Mouse (Mus musculus) midbrain, embryonic 15.5 days (tissue): ENCODE results near the gene Ehmt1. TPM values are rescaled to one million over a fixed set of nuclear protein-coding genes. Genes with fewer than 3 reads are reported as not detected.

Experiments
- ATAC-seq: fragments of 200-750 bp; cut with Nextera tagmentation; replicated peaks from 2 replicates; pipeline ENCODE4 v1.8.0; 2017; ENCODE audit warnings: moderate TSS enrichment
- H3K27ac ChIP-seq: fragments of 300-500 bp; sonication (generic); 2 replicates; pipeline ENCODE4 v1.5.1; 2015; ENCODE audit warnings: mild to moderate bottlenecking, inconsistent platforms
- H3K27me3 ChIP-seq: fragments of 300-500 bp; sonication (generic); replicated peaks from 2 replicates; pipeline ENCODE4 v1.6.1; 2015; ENCODE audit warnings: inconsistent platforms
- H3K36me3 ChIP-seq: fragments of 300-500 bp; sonication (generic); replicated peaks from 2 replicates; pipeline ENCODE4 v1.6.1; 2015; ENCODE audit warnings: inconsistent platforms
- H3K4me1 ChIP-seq: fragments of 300-500 bp; sonication (generic); 2 replicates; pipeline ENCODE4 v1.6.1; 2015; ENCODE audit warnings: inconsistent platforms
- H3K4me2 ChIP-seq: fragments of 300-500 bp; sonication (generic); 2 replicates; pipeline ENCODE4 v1.6.1; 2015; ENCODE audit warnings: inconsistent platforms, mild to moderate bottlenecking, moderate library complexity
- H3K4me3 ChIP-seq: fragments of 300-500 bp; sonication (generic); 2 replicates; pipeline ENCODE4 v1.5.1; 2015; ENCODE audit warnings: mild to moderate bottlenecking, inconsistent platforms
- H3K9ac ChIP-seq: fragments of 300-500 bp; sonication (generic); 2 replicates; pipeline ENCODE4 v1.6.1; 2015; ENCODE audit warnings: mild to moderate bottlenecking, inconsistent platforms
- H3K9me3 ChIP-seq: fragments of 300-500 bp; sonication (generic); 2 replicates; pipeline ENCODE4 v1.6.1; 2016; ENCODE audit warnings: inconsistent platforms
- WGBS: fragments of 180-500 bp; shearing (Covaris S2); methylation state at CpG from one replicate; pipeline ENCODE4 v1.1.7; 2015; ENCODE audit warnings: mixed read lengths; 5-methylcytosine and 5-hydroxymethylcytosine counted together
- polyA plus RNA-seq: library from polyadenylated mRNA; unstranded; fragments of >200 nt; fragmentation: Nextera tagmentation; extraction: Ambion mirVana; gene quantifications from 2 replicates; pipeline ENCODE4 v1.2.1, GENCODE M21; 2015

Ehmt1 gene
- polyA plus RNA-seq, 1 experiment from 2014 or later, result 117 TPM

DNA sequence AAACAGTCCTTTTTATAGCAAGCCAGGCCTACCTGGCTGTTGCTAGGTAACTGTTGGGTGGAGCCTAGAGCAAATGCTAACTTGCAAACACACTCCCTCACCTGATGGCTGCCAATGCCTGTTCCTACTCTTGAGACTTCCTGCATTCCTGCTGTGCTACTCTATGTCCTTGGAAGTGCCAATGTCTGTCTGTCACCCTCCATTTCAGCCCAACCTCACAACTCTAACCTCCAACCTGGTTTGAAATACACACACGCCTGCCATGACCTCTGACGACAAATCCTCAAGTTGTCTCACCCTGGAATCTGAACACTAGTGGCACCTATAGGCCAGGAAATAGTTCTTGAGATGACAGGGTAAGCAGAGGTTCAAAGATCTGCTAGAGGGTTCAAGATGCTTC is 9.7 kb upstream of the Ehmt1 start:
- Histone ChIP-seq H3K36me3 (no peaks in the 10 kb centered on the region), H3K27me3 (no peaks in the 10 kb centered on the region), H3K9me3 (no peaks in the 10 kb centered on the region), H3K4me1 (peaks cover 11% of the 10 kb centered on the region), H3K4me2 (no peak overlapping the region), H3K9ac (no peak overlapping the region), H3K4me3 (no peak overlapping the region), H3K27ac (no peak overlapping the region)
- 70% methylated on average over 2 of the region's 2 CpGs for WGBS
- ATAC-seq, result no peak

DNA sequence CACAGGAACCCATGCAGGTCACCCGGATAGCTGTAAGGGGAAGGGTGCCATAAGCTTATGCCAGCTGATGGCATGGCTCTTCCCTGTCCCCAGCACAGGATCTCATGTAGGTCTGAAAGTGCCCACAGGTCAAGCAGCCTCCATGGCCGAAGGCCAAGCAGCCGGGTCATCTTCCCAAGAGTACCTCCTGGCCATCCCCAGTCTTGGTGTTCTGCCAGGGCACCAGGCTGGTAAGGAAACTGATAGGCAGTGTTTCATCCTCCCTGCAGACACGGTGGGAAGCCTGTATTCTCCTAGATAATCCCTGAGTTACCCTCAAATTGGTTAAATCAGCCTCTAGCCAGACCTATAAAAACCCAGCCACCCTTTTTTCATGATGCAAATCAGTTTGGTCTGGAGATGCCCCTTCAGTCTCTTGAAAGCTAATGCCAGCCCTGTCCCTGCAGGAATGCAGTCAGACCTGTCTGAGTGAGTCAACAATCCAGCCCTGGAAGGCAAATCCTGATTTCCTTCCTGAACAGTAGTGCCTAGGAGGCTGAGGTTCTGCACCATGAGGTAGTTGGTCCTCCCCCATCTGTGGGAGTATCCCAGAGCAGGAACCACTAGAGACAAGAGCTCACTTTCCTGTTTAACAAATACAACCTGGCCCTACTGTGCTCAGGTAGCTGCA is 8.5 kb upstream of the Ehmt1 start:
- ATAC-seq, result no peak
- Histone ChIP-seq H3K4me2 (no peak overlapping the region), H3K4me3 (no peak overlapping the region), H3K9ac (no peak overlapping the region), H3K27me3 (no peaks in the 10 kb centered on the region), H3K4me1 (no peaks in the 10 kb centered on the region), H3K36me3 (no peaks in the 10 kb centered on the region), H3K27ac (no peak overlapping the region), H3K9me3 (no peaks in the 10 kb centered on the region)
- 72% methylated on average over 4 of the region's 4 CpGs for WGBS

DNA sequence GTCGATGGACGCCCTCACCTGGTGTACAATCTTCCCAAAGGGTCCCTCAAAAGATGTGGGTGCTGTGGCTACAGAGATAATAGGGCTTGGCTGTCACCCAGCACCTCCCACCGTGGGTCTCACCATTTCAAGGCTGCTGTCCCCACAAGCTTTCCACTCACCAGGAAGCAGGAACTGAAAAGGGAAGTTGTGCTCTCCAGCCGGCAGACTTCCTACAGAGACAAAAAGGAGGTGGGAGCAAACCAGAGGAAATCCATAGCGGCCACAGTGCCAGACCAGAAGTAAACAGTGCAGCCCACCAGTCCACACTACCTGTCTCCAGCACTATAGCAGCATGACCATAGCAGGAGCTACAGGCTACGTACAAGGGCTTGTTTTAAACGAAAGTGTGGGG is 7.5 kb upstream of the Ehmt1 start:
- no peak overlapping the region for H3K9ac ChIP-seq
- no peak overlapping the region for H3K4me2 ChIP-seq
- H3K4me3 ChIP-seq, result no peak overlapping the region
- H3K27me3 ChIP-seq, result no peaks in the 10 kb centered on the region
- H3K4me1 ChIP-seq, result no peaks in the 10 kb centered on the region
- H3K36me3 ChIP-seq, result no peaks in the 10 kb centered on the region
- WGBS, result 80% methylated on average over 7 of the region's 7 CpGs
- no peaks in the 10 kb centered on the region for H3K9me3 ChIP-seq
- H3K27ac ChIP-seq, result no peak overlapping the region
- no peak for ATAC-seq

DNA sequence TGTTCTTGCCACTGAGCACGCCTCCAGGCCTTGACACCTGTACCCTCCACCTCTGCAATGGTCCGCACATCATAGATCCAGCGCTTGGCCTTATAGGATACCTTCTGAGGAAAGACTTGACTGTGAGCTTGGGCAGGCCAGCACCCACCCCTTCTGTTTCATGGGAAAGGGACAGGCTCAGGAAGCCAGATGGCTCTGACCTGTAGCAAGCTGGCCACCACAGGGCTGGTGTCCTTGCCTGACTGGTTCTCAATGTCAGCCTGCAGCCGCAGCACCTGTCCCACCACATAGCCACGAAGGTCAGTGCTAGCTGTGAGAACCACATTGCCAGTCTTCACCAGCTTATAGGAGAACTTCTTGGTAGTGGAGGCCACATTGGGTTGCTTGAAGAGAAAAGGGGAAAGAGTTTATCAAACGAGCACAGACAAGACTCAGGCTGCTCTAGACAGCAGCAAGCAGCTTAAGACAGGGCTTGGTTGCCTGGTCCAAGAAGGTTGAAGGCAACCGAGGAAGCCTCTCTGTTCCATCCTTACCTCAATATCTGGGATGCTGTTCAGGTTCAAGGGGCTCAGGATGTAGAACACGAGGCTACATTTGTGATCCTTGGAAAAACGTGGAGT is 7.0 kb upstream of the Ehmt1 start:
- no peak overlapping the region for H3K4me2 ChIP-seq
- H3K9me3 ChIP-seq, result no peaks in the 10 kb centered on the region
- H3K9ac ChIP-seq, result no peak overlapping the region
- no peak overlapping the region for H3K27ac ChIP-seq
- no peak for ATAC-seq
- H3K27me3 ChIP-seq, result no peaks in the 10 kb centered on the region
- WGBS, result 92% methylated on average over 9 of the region's 9 CpGs
- H3K36me3 ChIP-seq, result no peaks in the 10 kb centered on the region
- no peak overlapping the region for H3K4me3 ChIP-seq
- no peaks in the 10 kb centered on the region for H3K4me1 ChIP-seq

DNA sequence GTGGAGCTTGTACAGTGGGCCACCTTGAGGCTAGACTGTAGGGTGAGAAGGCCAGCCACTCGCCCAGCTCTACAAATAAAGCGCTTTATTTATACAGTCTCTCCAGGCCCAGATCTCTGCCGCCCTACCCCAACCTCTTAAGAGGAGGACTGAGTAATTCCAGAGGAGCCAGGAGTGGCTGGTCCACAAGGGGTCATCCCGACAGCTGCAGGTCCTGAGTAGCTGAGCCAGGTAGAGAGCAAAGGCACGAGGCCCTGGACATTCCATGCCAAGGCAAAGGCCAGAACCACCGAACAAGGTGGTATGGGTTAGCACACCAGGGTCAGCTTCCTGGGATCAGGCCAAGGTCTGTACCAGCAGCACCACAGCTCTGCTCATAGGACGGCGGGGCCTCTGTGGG is 5.9 kb upstream of the Ehmt1 start:
- Histone ChIP-seq H3K4me1 (no peaks in the 10 kb centered on the region), H3K4me3 (no peak overlapping the region), H3K4me2 (no peak overlapping the region), H3K9me3 (no peaks in the 10 kb centered on the region), H3K9ac (no peak overlapping the region), H3K27me3 (no peaks in the 10 kb centered on the region), H3K36me3 (no peaks in the 10 kb centered on the region), H3K27ac (no peak overlapping the region)
- WGBS, result 88% methylated on average over 8 of the region's 8 CpGs
- ATAC-seq, result no peak

DNA sequence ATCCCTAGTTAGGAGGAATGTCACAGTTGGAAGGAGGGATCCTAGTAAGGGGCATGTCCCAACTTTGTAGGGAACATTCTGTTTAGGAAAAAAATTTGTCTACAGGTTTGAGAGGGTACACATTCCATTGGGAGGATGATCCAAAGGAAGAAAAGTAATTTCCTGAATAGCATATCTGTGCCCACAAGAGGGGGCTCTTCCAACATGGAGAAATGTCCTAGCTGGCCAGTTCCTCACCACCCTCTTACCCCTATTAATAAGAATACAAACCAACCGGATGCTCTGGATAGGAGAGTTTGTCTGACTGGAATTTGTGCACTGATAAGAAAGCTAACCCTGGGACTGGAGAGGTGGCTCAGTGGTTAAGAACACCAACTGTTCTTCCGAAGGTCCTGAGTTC is 4.1 kb upstream of the Ehmt1 start:
- H3K9ac ChIP-seq, result no peak overlapping the region
- H3K4me2 ChIP-seq, result no peak overlapping the region
- peaks cover 3% of the 10 kb centered on the region; the same call in 1 of the 2 replicates for H3K4me1 ChIP-seq
- H3K27me3 ChIP-seq, result no peaks in the 10 kb centered on the region
- no peaks in the 10 kb centered on the region for H3K9me3 ChIP-seq
- 53% methylated on average over 2 of the region's 2 CpGs for WGBS
- H3K4me3 ChIP-seq, result no peak overlapping the region
- ATAC-seq, result no peak
- no peaks in the 10 kb centered on the region for H3K36me3 ChIP-seq
- H3K27ac ChIP-seq, result no peak overlapping the region

DNA sequence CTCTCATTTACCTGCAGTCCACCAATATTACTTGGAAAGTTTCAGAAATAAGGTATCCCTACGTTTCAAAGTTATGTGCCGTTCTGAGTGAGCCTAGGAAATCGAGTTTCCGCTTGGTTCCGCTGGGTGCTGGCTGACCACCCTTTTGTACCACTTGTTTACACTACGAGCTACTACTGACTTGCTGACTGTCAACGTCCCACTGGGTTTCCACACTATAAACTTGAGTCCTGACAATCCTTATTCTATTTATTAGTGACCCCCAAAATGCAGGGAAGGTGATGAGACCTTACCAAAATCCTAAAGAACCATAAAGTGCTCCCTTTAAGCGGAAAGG is 393 bp upstream of the Ehmt1 start:
- H3K9me3 ChIP-seq, result no peaks in the 10 kb centered on the region
- peak overlapping the region; percentile 98 for H3K4me3 ChIP-seq
- 9% methylated on average over 8 of the region's 8 CpGs for WGBS
- H3K4me2 ChIP-seq, result peak overlapping the region; percentile 74
- H3K27ac ChIP-seq, result peak overlapping the region; percentile 98
- H3K4me1 ChIP-seq, result peaks cover 21% of the 10 kb centered on the region
- H3K36me3 ChIP-seq, result no peaks in the 10 kb centered on the region
- peak; percentile 60 for ATAC-seq
- H3K9ac ChIP-seq, result peak overlapping the region; percentile 97
- H3K27me3 ChIP-seq, result no peaks in the 10 kb centered on the region

DNA sequence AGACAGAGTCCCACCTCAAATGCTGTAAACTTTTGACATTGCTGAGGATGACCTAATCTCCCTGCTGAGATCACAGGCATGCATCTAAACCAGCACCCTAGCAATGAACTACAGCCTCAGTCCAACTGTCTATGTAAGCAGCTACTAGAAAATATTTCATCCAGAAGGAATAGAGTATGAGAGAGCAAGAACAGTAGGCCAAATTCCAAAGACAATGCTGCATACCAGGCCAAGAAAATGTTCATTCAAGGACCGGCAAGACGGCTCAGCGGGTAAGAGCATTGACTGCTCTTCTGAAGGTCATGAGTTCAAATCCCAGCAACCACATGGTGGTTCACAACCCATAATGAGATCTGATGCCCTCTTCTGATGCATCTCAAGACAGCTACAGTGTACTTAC is 4.7 kb downstream of the Ehmt1 start:
- ATAC-seq, result no peak
- no peak overlapping the region for H3K9ac ChIP-seq
- no peak overlapping the region for H3K4me3 ChIP-seq
- peaks cover 19% of the 10 kb centered on the region for H3K4me1 ChIP-seq
- H3K27ac ChIP-seq, result no peak overlapping the region
- WGBS, result 88% methylated on average over 3 of the region's 3 CpGs
- H3K4me2 ChIP-seq, result no peak overlapping the region
- no peaks in the 10 kb centered on the region for H3K27me3 ChIP-seq
- H3K9me3 ChIP-seq, result no peaks in the 10 kb centered on the region
- H3K36me3 ChIP-seq, result no peaks in the 10 kb centered on the region

DNA sequence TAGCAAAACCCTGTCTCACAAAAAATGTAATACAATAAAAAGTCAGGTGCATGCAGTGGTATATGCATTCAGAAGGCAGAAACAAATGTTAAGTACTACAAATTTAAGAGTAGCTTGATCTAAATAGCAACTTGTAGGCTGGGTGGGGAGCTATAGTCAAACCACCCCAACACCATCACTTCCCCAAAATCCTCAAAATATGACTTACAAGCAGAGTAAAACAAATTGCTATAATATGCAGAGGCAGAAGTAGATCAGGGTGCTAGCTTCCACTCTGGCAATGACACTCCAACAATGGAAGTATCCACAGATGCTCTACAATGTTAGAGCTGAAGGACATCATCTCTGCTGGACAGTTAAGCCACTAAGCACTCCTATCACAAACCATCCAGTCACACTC is 6.8 kb downstream of the Ehmt1 start:
- H3K4me1 ChIP-seq, result peaks cover 12% of the 10 kb centered on the region
- H3K9me3 ChIP-seq, result no peaks in the 10 kb centered on the region
- no peak overlapping the region for H3K27ac ChIP-seq
- ATAC-seq, result no peak
- H3K4me3 ChIP-seq, result no peak overlapping the region
- no peaks in the 10 kb centered on the region for H3K36me3 ChIP-seq
- H3K27me3 ChIP-seq, result no peaks in the 10 kb centered on the region
- H3K4me2 ChIP-seq, result no peak overlapping the region
- no peak overlapping the region for H3K9ac ChIP-seq

DNA sequence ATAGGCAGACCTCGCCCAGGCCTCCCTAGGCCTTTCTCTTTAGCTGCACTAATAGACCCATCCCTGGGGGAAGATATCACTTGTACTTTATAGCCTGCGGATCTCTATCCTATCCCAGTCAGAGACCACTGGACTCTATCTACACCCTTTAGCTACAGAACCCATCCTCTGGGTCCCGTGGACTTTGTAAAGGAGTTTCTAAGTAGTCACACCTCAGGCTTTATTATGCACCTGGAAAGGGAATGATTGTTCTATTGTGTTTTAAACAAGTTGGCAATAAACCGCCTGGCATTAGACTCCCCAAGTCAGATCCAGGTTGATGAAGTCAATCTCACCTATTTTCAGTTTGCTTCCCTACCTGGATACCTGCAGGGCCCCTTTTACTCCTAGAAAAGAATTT is 7.2 kb downstream of the Ehmt1 start:
- Histone ChIP-seq H3K27ac (no peak overlapping the region), H3K27me3 (no peaks in the 10 kb centered on the region), H3K4me2 (no peak overlapping the region), H3K9me3 (no peaks in the 10 kb centered on the region), H3K4me1 (peaks cover 8% of the 10 kb centered on the region), H3K9ac (no peak overlapping the region), H3K4me3 (no peak overlapping the region), H3K36me3 (no peaks in the 10 kb centered on the region)
- ATAC-seq, result no peak
- 95% methylated on average over 4 of the region's 4 CpGs for WGBS

DNA sequence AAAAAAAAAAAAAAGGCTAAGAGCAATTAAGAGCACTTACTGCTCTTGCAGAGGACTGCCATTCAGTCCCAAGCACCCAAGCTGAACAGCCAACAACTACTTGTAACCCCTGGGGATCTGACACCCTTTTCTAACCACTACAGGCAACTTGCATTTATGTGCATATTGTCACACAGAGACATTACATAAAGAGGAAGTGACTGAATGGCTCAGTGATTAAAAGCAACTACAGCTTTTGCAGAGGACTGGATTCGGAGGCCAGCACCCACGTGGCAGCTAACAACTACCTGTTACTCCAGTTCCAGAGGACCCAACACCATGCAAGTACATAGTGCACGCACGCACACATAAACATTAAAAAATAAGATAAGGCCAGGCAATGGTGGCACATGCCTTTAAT is 8.9 kb downstream of the Ehmt1 start:
- H3K9ac ChIP-seq, result no peak overlapping the region
- H3K27me3 ChIP-seq, result no peaks in the 10 kb centered on the region
- no peak for ATAC-seq
- no peaks in the 10 kb centered on the region for H3K36me3 ChIP-seq
- H3K4me2 ChIP-seq, result no peak overlapping the region
- 96% methylated on average over 4 of the region's 4 CpGs for WGBS
- no peaks in the 10 kb centered on the region for H3K9me3 ChIP-seq
- peaks cover 13% of the 10 kb centered on the region for H3K4me1 ChIP-seq
- H3K27ac ChIP-seq, result no peak overlapping the region
- H3K4me3 ChIP-seq, result no peak overlapping the region

DNA sequence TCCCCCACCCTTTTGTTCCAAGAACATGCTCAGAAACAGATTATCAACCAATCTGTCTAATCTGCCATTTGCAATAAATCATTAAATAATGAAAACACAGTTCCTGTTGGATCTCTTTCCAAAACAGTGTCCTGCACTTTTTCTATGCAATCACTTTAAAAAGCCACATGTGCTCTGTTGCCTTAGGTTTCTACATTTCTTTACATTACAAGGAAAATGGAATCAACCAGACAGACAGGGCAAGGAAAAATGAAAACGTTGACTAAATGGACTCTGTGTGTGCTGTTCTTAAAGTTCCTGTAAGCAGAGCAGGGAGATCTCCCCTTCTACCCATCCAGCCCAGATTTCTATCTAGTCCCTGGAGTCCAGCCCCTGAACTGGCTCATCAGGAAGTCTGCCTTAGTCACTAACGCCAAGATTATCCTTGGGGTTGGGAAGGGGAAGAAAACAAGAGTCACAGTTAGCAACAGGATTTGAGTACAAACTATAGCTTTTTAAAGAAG is 13.7 kb downstream of the Ehmt1 start:
- H3K4me3 ChIP-seq, result no peak overlapping the region
- WGBS, result 11% methylated on average over 2 of the region's 2 CpGs
- H3K36me3 ChIP-seq, result no peaks in the 10 kb centered on the region
- no peak overlapping the region for H3K9ac ChIP-seq
- H3K27ac ChIP-seq, result peak overlapping the region; percentile 72
- H3K27me3 ChIP-seq, result no peaks in the 10 kb centered on the region
- 0 out of 2 replicates have a peak overlapping the region, but pooled peaks have one; percentile 0 for H3K4me2 ChIP-seq
- H3K9me3 ChIP-seq, result no peaks in the 10 kb centered on the region
- peak; percentile 20; the same call in 1 of the 2 replicates for ATAC-seq
- peaks cover 35% of the 10 kb centered on the region for H3K4me1 ChIP-seq
